Mouse (Mus musculus): ENCODE data around the gene Camkmt. TPM values are rescaled to one million over a fixed set of nuclear protein-coding genes. Genes with fewer than 3 reads are reported as not detected.

Camkmt gene
- polyA plus RNA-seq, 1 experiment from 2014 or later: 20.4 TPM

DNA sequence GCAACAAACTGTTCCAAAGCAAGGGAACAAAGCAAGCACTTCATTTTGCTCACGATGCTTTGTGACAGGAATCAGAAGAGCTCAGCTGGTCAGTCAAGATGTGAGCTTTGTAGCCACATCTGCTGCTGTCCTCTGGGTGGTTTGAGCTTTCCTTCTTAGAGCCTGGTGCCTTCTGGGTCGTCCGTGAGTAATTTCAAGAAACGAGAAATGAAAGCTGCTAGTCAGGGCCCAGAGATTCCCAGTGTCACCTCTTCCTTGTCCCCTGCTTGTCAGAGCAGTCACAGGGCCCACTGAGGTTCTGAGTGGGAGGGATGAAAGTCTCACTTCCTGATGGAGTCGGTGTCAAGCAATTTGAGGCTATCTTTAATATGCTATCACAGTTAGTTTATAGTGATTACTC lies 127.7 kb downstream of the Camkmt start:
- Histone ChIP-seq H3K36me3 (replicated peaks; ENCODE audit: control insufficient read depth, insufficient read depth) (no peaks in the 10 kb centered on the region), H3K4me3 (replicated peaks; ENCODE audit: low read length) (no peak overlapping the region), H3K4me2 (replicated peaks) (no peak overlapping the region), H3K27me3 (ENCODE audit: control insufficient read depth, insufficient read depth, low read length) (no peaks in the 10 kb centered on the region), H3K27ac (no peak overlapping the region), H3K9ac (no peak overlapping the region), H3K4me1 (replicated peaks; ENCODE audit: control insufficient read depth, insufficient read depth, low read length) (no peaks in the 10 kb centered on the region), H3K9me3 (ENCODE audit: control insufficient read depth, low read length) (peaks cover 9% of the 10 kb centered on the region; the same call in 1 of the 2 replicates)
- DNase-seq (ENCODE audit: low spot score) (no peak), ATAC-seq (ENCODE audit: low FRiP score) (no peak)
- 72% methylated on average over 5 of the region's 5 CpGs for WGBS

DNA sequence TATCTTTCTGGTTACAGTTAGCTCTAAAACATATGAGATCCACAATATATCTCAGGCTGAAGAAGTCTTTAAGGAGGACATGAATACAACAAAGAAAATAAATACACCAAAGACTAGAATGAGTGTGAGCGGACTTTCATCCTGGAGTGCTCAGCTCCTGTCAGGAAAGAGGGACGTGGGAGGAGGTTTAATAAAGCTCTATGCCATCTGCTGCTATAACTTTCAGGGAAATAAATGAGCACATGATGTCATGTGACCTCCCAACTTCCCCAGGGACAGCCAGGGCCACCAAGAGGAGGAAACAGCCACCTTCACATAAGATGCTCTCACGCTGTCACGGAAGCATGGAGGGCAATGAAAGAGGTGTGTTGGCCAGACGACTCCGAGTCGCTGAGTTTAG lies 151.8 kb downstream of the Camkmt start:
- Histone ChIP-seq H3K4me3 (replicated peaks; ENCODE audit: low read length) (no peak overlapping the region), H3K36me3 (replicated peaks; ENCODE audit: control insufficient read depth, insufficient read depth) (no peaks in the 10 kb centered on the region), H3K9ac (no peak overlapping the region), H3K27me3 (ENCODE audit: control insufficient read depth, insufficient read depth, low read length) (no peaks in the 10 kb centered on the region), H3K4me1 (replicated peaks; ENCODE audit: control insufficient read depth, insufficient read depth, low read length) (no peaks in the 10 kb centered on the region), H3K4me2 (replicated peaks) (no peak overlapping the region), H3K9me3 (ENCODE audit: control insufficient read depth, low read length) (no peaks in the 10 kb centered on the region), H3K27ac (no peak overlapping the region)
- ATAC-seq (ENCODE audit: low FRiP score) (no peak), DNase-seq (ENCODE audit: low spot score) (no peak)
- WGBS: 84% methylated on average over 7 of the region's 7 CpGs

DNA sequence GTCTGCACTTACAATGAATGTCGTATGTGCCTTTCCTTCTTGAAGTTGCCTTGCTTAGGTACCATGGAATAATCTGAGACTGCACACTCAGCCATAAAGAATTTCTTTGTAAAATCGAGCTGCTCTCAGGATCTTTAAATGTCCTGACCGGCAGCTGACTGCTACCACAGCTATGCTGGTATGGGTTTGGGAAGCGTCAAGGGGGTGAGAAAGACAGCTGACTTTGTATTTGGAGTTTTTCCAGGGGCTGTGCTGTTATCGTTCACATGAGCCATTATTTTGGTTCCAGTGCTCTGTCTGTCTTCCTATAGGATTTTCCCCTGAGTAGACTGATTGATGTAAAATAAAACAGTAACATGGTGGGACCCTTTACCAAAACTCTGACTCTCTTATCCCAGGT lies 158.6 kb downstream of the Camkmt start:
- no peak overlapping the region for H3K4me2 ChIP-seq (replicated peaks)
- no peaks in the 10 kb centered on the region for H3K9me3 ChIP-seq (ENCODE audit: control insufficient read depth, low read length)
- no peak for ATAC-seq (ENCODE audit: low FRiP score)
- H3K9ac ChIP-seq: no peak overlapping the region
- H3K27ac ChIP-seq: no peak overlapping the region
- H3K4me1 ChIP-seq (replicated peaks; ENCODE audit: control insufficient read depth, insufficient read depth, low read length): no peaks in the 10 kb centered on the region
- no peaks in the 10 kb centered on the region for H3K27me3 ChIP-seq (ENCODE audit: control insufficient read depth, insufficient read depth, low read length)
- 66% methylated on average over 5 of the region's 5 CpGs for WGBS
- H3K36me3 ChIP-seq (replicated peaks; ENCODE audit: control insufficient read depth, insufficient read depth): no peaks in the 10 kb centered on the region
- no peak overlapping the region for H3K4me3 ChIP-seq (replicated peaks; ENCODE audit: low read length)
- DNase-seq (ENCODE audit: low spot score): no peak

DNA sequence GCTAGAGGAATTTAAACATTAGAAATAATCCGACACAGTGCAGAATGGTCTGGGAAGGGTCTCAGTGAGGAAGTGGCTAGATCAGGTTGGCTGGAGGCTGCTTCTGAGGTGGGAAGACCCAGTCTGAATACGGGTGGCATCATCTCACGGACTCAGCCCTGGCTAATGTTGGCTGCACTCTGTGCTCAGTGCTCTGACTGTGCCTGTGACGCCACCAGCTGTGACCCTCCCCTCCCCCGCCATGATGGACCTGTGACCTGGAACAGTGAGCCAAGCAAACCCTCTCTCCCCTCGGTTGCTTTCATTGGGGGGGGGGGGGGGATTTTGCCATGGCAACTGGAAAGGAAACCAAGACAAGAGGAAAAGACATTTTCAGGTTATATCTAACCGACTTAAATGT lies 159.4 kb downstream of the Camkmt start:
- no peak overlapping the region for H3K4me2 ChIP-seq (replicated peaks)
- ATAC-seq (ENCODE audit: low FRiP score): no peak
- H3K9me3 ChIP-seq (ENCODE audit: control insufficient read depth, low read length): no peaks in the 10 kb centered on the region
- DNase-seq (ENCODE audit: low spot score): no peak
- WGBS: 31% methylated on average over 7 of the region's 7 CpGs
- no peak overlapping the region for H3K27ac ChIP-seq
- H3K9ac ChIP-seq: no peak overlapping the region
- H3K4me3 ChIP-seq (replicated peaks; ENCODE audit: low read length): no peak overlapping the region
- no peaks in the 10 kb centered on the region for H3K27me3 ChIP-seq (ENCODE audit: control insufficient read depth, insufficient read depth, low read length)
- no peaks in the 10 kb centered on the region for H3K4me1 ChIP-seq (replicated peaks; ENCODE audit: control insufficient read depth, insufficient read depth, low read length)
- H3K36me3 ChIP-seq (replicated peaks; ENCODE audit: control insufficient read depth, insufficient read depth): no peaks in the 10 kb centered on the region

DNA sequence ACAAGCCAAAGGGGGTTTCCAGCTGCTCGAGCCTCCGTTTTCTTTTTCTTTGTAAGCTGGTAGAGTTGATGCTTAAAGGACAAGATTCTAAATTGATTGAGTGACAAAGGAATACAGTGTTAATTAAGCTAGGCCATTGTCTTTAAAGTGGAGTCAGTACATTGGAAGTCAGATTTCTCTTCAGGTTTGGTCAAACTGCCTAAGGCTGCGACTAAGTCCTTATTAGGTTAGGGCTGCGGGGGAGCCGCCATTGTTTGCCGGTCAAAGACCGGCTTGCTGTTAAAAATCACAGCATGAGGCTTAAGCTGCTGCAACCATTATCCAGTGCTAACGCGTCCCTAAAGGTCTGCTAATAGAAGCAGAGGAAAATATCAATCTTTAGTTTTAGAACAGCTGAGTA lies 166.6 kb downstream of the Camkmt start:
- DNase-seq (ENCODE audit: low spot score): peak; percentile 29
- peaks cover 27% of the 10 kb centered on the region for H3K4me1 ChIP-seq (replicated peaks; ENCODE audit: control insufficient read depth, insufficient read depth, low read length)
- no peak for ATAC-seq (ENCODE audit: low FRiP score)
- no peak overlapping the region for H3K4me3 ChIP-seq (replicated peaks; ENCODE audit: low read length)
- WGBS: 3% methylated on average over 9 of the region's 9 CpGs
- peak overlapping the region; percentile 39; the same call in 1 of the 2 replicates for H3K27ac ChIP-seq
- no peaks in the 10 kb centered on the region for H3K9me3 ChIP-seq (ENCODE audit: control insufficient read depth, low read length)
- H3K36me3 ChIP-seq (replicated peaks; ENCODE audit: control insufficient read depth, insufficient read depth): no peaks in the 10 kb centered on the region
- H3K9ac ChIP-seq: 0 out of 2 replicates have a peak overlapping the region, but pooled peaks have one; percentile 7
- H3K4me2 ChIP-seq (replicated peaks): peak overlapping the region; percentile 30
- no peaks in the 10 kb centered on the region for H3K27me3 ChIP-seq (ENCODE audit: control insufficient read depth, insufficient read depth, low read length)

DNA sequence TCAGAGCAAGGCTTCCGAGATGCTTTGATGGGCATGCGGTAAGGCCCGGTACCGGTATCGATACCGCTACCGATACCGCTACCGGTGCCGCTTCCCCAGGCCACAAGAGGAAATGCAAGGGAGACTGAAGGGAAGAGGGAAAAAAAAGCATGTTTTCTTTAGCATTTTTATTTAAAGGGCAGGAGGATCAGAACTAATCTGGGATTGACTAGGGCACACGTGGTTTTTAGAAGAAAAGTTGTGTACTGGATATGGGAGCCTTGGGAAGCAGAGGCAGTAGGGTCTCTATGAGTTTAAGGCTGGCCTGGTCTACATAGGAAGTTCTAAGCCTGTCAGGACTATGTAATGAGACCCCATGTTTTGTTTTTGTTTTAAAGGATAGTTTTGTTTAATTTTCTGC lies 167.0 kb downstream of the Camkmt start:
- DNase-seq (ENCODE audit: low spot score) (no peak), ATAC-seq (ENCODE audit: low FRiP score) (no peak)
- Histone ChIP-seq H3K4me2 (replicated peaks) (peak overlapping the region; percentile 30), H3K27ac (peak overlapping the region; percentile 39; the same call in 1 of the 2 replicates), H3K27me3 (ENCODE audit: control insufficient read depth, insufficient read depth, low read length) (no peaks in the 10 kb centered on the region), H3K36me3 (replicated peaks; ENCODE audit: control insufficient read depth, insufficient read depth) (no peaks in the 10 kb centered on the region), H3K4me1 (replicated peaks; ENCODE audit: control insufficient read depth, insufficient read depth, low read length) (peaks cover 27% of the 10 kb centered on the region), H3K9me3 (ENCODE audit: control insufficient read depth, low read length) (no peaks in the 10 kb centered on the region), H3K9ac (0 out of 2 replicates have a peak overlapping the region, but pooled peaks have one; percentile 7), H3K4me3 (replicated peaks; ENCODE audit: low read length) (no peak overlapping the region)
- 39% methylated on average over 11 of the region's 11 CpGs for WGBS

DNA sequence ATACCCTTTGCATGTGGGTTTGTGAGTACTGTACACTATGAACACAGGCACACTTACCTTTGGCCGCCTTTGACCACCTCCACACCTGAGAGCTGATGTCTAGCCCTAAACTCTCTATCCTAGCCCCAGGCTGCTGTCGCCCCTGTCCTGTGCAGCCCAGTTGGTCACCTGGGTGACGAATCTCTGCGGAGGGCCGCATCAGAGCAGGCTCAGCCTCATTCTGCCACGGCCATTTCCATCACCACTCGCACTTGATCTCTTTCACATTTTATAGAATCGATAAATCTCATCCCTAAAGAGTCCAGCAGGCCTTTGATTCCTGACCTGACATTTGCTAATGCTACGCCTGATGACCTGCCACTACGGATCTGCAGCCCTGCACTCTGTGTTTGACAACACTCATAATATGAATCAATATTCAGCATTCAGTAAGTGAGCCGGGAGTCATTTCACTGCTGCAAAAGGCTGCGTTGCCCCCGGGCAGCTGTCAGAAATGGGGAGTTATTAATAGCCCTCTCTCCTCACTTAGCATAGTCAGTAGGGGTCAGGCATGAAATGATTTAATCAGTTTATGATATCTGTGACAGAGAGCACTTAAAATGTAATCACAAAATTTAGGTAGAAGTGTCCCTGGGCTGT lies 168.5 kb downstream of the Camkmt start:
- no peak for DNase-seq (ENCODE audit: low spot score)
- Histone ChIP-seq H3K36me3 (replicated peaks; ENCODE audit: control insufficient read depth, insufficient read depth) (no peaks in the 10 kb centered on the region), H3K4me2 (replicated peaks) (no peak overlapping the region), H3K4me3 (replicated peaks; ENCODE audit: low read length) (no peak overlapping the region), H3K9me3 (ENCODE audit: control insufficient read depth, low read length) (no peaks in the 10 kb centered on the region), H3K27me3 (ENCODE audit: control insufficient read depth, insufficient read depth, low read length) (no peaks in the 10 kb centered on the region), H3K27ac (peak overlapping the region; percentile 68; the same call in 1 of the 2 replicates), H3K9ac (peak overlapping the region; percentile 14; the same call in 1 of the 2 replicates), H3K4me1 (replicated peaks; ENCODE audit: control insufficient read depth, insufficient read depth, low read length) (peaks cover 27% of the 10 kb centered on the region)
- ATAC-seq (ENCODE audit: low FRiP score): peak; percentile 43; the same call in 1 of the 2 replicates
- WGBS: 42% methylated on average over 13 of the region's 13 CpGs

DNA sequence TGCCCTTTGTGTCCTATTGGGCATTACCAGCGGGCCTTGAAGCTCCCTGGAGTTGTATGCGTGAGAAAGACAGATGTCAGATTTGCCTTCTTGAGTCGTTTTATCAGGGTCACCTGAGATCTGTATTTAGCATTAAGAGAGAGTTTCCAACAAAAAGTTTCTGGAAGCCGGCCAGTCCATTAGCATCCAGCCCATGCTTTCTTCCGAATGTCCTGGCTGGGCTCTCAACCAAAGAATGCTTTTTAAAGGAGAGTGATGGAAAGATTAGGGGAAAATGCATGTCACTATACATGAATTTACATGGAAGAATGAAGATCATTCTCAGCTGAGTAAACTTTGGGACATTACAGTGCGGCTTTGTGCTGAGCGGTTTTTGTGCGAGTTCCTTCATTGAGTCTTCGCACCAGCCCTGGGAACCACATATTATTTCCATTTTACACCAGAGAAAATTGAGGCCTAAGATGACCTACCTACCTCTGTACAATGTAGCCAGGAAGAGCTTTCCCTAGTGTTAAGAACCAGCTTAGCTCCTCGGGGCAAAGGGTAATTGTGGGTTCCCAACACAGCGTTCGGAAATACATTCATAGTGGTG lies 176.6 kb downstream of the Camkmt start:
- Histone ChIP-seq H3K27me3 (ENCODE audit: control insufficient read depth, insufficient read depth, low read length) (no peaks in the 10 kb centered on the region), H3K4me3 (replicated peaks; ENCODE audit: low read length) (no peak overlapping the region), H3K4me2 (replicated peaks) (no peak overlapping the region), H3K4me1 (replicated peaks; ENCODE audit: control insufficient read depth, insufficient read depth, low read length) (peaks cover 4% of the 10 kb centered on the region; the same call in 1 of the 2 replicates), H3K36me3 (replicated peaks; ENCODE audit: control insufficient read depth, insufficient read depth) (no peaks in the 10 kb centered on the region), H3K9ac (no peak overlapping the region), H3K27ac (no peak overlapping the region), H3K9me3 (ENCODE audit: control insufficient read depth, low read length) (no peaks in the 10 kb centered on the region)
- ATAC-seq (ENCODE audit: low FRiP score): no peak
- 70% methylated on average over 12 of the region's 12 CpGs for WGBS
- no peak for DNase-seq (ENCODE audit: low spot score)

DNA sequence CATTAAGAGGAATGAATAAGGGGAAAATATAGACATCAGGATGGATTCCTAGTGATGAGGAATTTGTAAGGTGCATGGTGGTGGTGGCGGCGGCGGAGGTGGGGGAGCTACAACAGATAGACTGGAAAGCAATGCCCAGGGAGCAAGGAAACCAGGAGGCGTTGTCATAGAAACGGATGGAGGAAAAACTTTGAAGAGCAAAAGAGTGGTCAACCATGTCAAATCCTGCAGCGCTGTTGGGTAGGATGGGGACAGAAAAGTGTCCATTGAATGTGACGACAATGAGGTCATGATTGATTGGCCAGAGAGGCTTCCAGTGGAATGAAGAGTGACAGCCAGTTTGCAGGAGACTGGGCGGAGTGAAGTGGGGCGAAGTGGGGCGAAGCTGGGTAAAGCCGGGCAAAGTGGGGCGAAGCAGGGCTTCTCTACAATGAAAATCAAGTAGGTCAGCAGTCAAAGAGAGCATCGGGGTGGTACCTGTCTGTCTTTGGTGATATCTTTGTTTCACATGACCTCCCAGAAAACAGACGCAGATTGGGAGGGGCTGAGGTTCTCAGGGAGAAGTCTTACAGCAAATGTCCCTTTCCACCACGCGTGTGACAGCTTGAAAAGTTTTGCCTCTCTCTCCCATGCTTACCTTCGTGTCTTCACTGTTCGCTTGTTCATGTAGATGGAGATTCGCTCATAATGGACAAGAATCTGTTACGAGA lies 181.3 kb downstream of the Camkmt start:
- H3K4me2 ChIP-seq (replicated peaks): peak overlapping the region; percentile 19
- 33% methylated on average over 20 of the region's 20 CpGs for WGBS
- H3K4me3 ChIP-seq (replicated peaks; ENCODE audit: low read length): no peak overlapping the region
- ATAC-seq (ENCODE audit: low FRiP score) (no peak), DNase-seq (ENCODE audit: low spot score) (no peak)
- H3K36me3 ChIP-seq (replicated peaks; ENCODE audit: control insufficient read depth, insufficient read depth): no peaks in the 10 kb centered on the region
- H3K27ac ChIP-seq: no peak overlapping the region
- no peaks in the 10 kb centered on the region for H3K27me3 ChIP-seq (ENCODE audit: control insufficient read depth, insufficient read depth, low read length)
- H3K9me3 ChIP-seq (ENCODE audit: control insufficient read depth, low read length): no peaks in the 10 kb centered on the region
- H3K9ac ChIP-seq: no peak overlapping the region
- H3K4me1 ChIP-seq (replicated peaks; ENCODE audit: control insufficient read depth, insufficient read depth, low read length): peaks cover 6% of the 10 kb centered on the region; the same call in 1 of the 2 replicates
